Mouse (Mus musculus): ENCODE data around the gene Abcb5.
"Not testable (repeated sequence)": the region's sequence is repeated elsewhere in the genome, so short reads cannot be mapped to it uniquely, and the experiment has no call there.

Gene Abcb5

DNA sequence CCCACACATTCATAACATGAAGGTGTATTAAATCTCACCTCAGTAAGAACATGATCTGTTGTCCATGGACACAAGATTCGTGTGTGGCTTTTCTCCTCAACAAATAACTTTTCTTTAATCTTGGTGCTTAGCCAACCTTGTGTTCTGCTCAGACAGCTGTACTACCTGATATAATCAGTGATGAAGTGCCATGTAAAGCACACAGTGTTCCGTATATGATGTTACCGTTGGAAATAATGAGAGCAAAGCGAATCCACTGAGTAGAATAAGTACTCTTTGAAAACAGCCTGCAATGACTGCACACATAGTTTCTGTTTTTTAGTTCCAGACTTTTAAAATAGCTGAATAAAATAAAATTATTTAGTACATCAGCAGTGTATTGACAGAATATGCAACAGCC lies at the start of gene Abcb5:
Gene Abcb5 (minus strand): TSS at position 101 of the 400 bp plus-strand sequence.
- no peak for DNase-seq (ENCODE audit: low spot score in 2 of 2)

- no peak for DNase-seq (ENCODE audit: low spot score in 2 of 2)
These were observed 33.0 kb upstream of the Abcb5 start for GRCm38 (mm10) chr12:118999230-118999629.

DNA sequence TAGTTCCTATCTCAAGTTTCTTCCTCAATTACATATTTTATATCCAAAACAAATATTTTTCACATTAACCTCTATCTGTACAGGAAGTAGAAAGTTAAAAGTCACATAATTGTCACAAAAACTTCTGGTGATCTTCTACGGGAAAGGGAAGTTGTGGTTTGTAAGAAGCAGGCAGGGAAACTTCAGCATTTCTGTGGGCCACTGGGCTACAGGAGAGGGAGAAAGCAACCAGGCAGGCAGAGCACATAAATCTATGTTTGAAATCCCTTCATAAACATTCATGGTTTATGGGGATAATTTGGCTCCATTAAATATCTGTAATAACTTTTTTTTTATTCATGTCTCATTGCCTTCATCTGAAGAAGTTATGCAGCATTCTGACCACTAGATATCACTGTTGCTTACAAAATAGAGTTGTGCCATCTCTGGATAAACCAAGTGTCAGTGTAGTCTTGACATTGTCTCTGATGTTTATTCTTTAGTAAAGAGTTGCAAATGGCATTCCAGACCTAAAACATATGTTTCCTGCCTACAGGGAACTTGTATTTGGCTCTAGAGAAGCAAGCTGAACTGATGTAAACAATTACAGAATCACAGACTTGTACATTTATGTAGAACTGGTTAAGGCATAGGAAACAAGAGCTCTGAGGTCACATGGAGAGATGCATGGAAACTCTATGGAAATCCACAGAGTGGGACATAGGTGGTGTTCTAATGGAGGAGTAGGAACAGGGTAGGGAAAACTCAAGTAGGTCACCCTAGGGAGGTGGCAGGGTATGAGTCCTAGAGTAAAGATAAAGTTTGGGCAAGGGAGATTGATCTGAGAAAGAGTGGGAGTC lies 28.3 kb upstream of the Abcb5 start:
- DNase-seq (ENCODE audit: low spot score in 2 of 2): no peak

DNA sequence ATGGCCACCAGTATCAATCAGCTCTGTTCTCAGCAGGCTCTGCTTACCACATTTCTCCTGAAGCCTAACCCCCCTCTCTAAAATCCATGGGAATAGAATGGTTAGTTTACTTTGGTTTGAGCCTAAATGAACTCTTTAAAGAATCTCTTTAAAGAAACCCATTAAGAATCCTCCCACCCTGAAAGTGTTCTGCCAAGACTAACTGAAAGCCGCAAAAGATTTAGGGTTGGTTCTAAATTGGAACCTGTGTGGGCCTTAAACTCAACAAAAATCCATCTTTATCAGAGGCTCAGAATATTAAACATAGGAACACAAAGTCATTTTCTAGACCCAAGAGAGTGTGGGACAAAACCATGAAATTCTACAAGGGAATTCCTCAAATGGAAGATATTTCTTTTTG lies 18.6 kb upstream of the Abcb5 start:
- DNase-seq (ENCODE audit: low spot score in 2 of 2): peak; percentile 25 to 28

- peak; percentile 4 to 76 for DNase-seq (ENCODE audit: low spot score in 2 of 2)
These were observed 35.6 kb downstream of the Abcb5 start for GRCm38 (mm10) chr12:118930386-118931318.

DNA sequence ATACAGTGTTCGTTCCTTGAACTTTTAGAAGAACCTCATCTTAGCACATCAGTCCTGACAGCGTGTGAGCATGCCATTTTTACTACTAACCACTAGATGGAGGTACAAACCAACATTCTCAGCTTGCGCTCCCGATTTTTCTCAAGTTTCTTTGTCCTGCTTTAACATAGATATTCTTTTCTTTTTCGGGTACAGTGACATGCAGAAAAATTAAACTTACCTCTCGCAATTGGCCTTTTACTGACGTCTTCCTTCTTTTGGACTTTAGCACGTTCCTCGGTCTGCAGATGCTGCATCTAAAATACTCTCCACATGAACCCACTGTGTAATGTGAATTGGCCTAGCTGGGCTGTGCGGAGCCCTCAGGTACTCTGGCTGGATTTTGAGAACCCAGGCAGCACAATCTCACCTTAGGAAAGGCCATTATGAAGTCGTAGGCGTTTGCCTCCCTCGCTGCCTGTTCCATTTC lies 39.4 kb downstream of the Abcb5 start:
- peak in 1 of 2 experiments; percentile 45 for DNase-seq (ENCODE audit: low spot score in 2 of 2)

GRCm38 (mm10) chr12:118923874-118924273 lies 42.3 kb downstream of the Abcb5 start:
- not testable (repeated sequence) for DNase-seq (ENCODE audit: low spot score in 2 of 2)

DNA sequence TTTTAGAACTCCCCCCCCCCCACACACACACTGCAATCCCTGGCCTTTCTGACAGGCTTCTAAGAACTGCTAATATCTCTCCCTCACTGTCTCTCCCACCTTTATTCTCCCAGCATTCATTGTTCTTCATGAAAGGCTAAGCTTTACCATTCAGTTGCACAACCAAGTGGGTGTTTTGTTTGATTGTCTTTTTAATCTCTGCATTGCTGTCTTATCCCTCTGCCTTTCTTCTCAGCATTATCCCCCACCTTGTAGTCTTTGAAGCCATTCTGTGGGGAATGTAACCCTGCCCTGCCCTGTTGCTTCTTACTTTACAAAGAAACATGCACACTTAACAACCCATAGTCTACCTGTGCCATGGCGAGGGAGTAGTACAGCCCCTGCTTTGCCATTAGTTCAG lies 48.5 kb downstream of the Abcb5 start:
- DNase-seq (ENCODE audit: low spot score in 2 of 2): no peak

DNA sequence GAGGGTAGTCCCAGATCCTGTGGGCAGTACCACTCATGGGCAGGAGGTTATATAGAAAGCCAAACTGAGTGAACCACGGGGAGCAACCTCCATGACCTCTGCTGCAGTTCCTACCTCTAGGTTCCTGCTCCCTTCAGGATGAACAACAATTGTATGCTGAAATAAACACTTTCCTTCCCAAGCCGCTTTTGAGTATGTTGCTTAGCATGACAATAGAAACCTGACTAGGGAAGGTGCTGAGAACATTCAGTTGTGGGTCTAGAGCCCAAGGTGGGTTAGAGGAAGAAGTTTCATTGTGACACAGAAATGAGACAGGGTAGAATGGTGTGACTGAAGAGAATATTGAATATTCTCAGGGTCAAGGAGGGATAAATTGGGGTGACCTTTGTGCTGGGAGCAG lies 55.9 kb downstream of the Abcb5 start:
- DNase-seq (ENCODE audit: low spot score in 2 of 2): no peak

DNA sequence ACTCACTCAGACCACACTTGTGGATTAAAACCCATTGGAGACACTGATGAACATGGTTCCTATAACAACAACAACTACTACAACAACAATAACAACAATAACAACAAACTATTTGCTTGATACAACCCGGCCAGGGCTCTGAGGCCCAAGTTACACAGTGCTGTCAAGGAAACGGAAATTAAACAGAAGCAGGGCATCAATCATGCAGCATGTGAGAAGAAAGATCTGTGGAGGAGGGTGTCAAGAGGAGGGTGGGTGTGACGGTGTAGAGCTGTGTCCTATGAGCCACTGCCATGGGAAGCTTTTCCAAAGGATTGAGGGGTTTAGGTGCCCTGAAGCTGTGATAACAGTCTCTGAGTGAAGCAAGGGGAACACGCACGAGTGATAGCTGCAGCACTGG lies 64.0 kb downstream of the Abcb5 start:
- no peak for DNase-seq (ENCODE audit: low spot score in 2 of 2)

GRCm38 (mm10) chr12:118887964-118888363 lies 78.3 kb downstream of the Abcb5 start:
- DNase-seq (ENCODE audit: low spot score in 2 of 2): no peak

GRCm38 (mm10) chr12:118882790-118883189 lies 83.4 kb downstream of the Abcb5 start:
- DNase-seq (ENCODE audit: low spot score in 2 of 2): no peak

DNA sequence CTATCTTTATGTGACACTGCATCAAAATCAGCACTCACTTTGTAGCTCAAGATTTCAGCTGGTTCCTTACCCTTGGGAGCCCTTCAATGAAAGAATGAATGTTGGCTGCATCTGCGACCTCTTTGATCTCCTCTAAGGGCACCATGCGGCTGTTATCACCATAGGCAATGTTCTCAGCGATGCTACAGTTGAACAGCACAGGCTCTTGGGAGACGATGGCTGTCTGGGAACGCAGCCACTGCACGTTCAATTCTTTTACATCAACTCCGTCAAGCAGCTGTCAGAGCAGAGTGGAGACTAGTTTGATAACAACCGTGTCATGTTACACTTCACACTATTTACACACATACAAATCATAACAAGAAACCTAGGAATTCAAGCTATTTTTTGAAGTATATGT lies 93.5 kb downstream of the Abcb5 start:
- no peak for DNase-seq (ENCODE audit: low spot score in 2 of 2)

DNA sequence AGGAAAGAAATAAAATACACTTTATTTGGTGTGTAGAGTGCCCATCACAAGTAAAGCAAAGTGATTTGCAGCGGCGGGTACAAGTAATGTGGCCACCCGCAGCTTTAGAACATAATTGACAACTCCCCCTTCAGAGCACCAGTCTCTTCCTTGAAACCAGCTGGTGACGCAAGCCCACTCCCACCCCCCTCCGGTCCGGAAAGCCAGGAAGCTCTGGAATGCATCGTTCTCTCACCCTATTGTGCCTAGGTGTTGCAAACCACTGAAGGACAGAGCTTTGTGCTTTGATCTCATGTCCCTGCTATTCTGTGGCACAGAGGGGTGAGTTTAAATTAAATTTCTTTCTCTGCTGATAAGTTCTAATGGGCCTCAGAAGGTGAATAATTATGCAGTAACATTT lies 110.1 kb downstream of the Abcb5 start:
- no peak for DNase-seq (ENCODE audit: low spot score in 2 of 2)

DNA sequence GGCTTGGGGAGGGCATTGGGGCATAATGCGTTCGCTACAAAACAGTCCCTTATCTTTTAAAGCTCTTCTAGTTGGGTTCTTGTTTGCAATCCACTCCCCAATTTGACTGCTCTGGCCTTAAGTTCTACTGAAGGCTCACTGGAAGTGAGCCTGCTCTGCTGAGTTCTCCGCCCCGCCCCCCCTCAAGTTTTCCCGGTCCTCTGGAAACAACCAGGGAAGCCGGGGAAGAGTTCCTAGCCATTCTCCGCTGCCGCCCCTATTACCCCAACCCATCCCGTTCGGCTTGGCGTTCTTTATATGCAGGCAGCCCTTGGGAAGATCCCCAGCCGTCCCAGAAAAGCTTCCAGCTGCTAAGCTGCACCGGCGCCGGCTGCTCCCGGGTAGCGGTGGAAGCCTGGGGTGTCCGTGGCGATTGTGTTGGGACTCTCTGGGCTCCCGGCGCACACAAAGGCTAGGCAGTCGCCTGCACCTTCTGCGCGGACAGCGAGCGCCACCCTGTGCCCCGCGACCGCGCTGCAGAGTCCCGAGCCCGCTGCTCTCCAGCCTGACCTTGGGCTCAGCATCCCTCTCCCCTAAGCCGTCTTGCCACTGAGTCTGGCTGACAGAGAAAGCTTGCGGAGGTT lies 111.3 kb downstream of the Abcb5 start:
- peak in 1 of 2 experiments; percentile 62 for DNase-seq (ENCODE audit: low spot score in 2 of 2)

- no peak for DNase-seq (ENCODE audit: low spot score in 2 of 2)
These were observed 111.8 kb downstream of the Abcb5 start for GRCm38 (mm10) chr12:118854401-118854800.

- DNase-seq (ENCODE audit: low spot score in 2 of 2): no peak
These were observed 112.9 kb downstream of the Abcb5 start for GRCm38 (mm10) chr12:118853331-118853730.

DNA sequence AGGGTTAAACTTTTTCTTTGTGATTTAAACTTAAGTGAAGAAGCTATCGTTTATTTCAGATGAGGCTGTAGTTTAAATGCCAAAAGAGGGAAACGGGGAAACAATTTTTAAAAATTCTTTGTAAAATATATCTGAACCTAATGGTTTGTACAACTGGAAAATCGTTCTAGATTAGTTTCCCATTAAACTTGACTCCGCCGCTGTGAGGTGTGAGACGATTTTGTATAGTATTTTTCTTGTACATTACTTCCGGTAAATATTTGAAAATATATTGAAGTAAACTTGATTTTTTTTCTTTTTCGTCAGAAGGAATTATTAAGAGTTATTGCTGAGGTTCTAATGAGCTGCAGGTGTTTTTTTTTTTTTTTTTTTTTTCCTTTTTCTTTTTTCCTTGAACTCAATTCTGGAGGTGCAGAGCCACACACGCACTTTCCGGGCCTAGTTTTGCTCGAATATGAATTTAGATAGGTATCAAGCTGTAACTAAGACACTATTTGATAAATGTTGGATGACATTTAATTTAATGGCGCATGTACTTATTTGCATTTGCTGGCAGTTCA lies 115.3 kb downstream of the Abcb5 start:
- DNase-seq (ENCODE audit: low spot score in 2 of 2): no peak

DNA sequence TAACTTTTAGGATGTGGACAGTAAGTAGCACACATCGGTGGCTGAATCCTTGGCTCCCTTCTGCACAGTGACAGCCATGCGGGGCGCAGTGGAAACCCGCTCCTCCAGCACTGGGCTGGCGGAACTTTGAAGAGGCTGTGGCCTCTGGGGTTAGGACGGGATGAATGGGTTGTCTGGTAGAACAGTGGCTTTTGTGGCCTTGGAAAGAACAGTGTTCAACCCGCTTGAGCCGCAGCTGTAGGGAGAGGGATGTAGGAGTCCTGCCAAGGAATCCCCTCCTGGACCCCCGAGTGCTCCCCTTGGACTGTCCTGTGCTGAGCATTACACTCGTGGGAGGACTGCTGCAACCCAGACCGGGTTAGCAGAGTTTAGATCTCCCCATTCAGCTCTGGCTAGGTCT lies 116.2 kb downstream of the Abcb5 start:
- no peak for DNase-seq (ENCODE audit: low spot score in 2 of 2)

DNA sequence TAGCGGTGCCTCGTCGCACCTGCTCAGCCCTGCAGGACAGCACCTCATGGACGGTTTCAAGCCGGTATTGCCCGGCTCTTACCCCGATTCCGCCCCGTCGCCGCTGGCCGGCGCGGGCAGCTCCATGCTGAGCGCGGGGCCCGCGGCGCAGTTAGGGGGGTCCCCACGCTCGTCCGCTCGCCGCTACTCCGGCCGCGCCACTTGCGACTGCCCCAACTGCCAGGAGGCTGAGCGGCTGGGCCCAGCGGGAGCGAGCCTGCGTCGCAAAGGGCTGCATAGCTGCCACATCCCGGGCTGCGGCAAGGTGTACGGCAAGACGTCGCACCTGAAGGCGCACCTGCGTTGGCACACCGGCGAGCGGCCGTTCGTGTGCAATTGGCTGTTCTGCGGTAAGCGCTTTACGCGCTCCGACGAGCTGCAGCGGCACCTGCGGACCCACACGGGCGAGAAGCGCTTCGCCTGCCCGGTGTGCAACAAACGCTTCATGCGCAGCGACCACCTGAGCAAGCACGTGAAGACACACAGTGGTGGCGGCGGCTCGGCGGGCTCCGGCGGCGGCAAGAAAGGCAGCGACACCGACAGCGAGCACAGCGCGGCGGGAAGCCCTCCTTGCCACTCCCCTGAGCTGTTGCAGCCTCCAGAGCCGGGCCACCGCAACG lies 116.9 kb downstream of the Abcb5 start:
- DNase-seq (ENCODE audit: low spot score in 2 of 2): no peak

- no peak for DNase-seq (ENCODE audit: low spot score in 2 of 2)
These were observed 117.6 kb downstream of the Abcb5 start for GRCm38 (mm10) chr12:118848496-118849202.

Data from left cerebral cortex, adult 9 months (tissue).